Mouse (Mus musculus): ENCODE results near the gene Slc17a3.
A peak's percentile ranks its signal among the peaks of the same experiment; 100 is the strongest.

The Slc17a3 gene

DNA sequence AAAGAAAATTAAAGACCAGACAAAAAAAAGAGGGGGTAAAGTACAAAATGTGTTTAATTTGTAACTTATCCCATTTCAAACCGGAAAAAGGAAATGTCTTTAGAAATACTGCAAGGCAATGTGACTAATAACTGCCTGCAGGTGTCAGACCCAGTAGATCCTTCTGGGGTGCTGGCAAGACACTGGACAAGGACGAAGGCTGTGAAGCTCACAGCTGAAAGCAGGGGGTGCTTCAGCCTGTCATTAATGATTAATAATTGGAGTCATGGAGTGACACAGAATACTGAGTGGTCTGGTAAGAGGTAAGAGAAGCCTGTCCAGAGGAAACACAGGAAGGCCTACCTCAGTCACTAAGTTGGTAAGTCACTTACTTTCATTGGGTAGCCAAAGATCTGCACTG is at the start of gene Slc17a3:
TSS of gene Slc17a3 (plus strand) at position 127 of the 400 bp plus-strand sequence.
- DNase-seq, result peak; percentile 92

DNA sequence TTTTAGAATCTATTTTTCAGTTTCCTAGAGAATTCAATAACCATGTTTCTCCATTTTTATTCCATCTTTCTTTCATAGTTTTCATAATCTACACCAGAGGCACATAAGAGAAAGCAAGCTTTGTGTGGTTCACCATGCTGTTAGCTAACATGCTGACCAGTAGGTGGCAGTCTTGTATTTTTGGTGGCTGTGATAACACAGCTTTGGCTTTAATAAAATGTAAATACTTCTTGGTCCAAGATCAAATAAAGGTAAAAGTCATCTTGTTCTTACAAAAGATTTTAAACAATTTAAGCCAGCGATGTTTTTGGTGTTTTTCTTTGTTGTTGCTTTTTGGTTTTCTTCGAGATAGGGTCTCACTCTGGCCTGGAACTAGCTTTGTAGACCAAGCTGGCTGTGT is 46.7 kb upstream of the Slc17a3 start:
- peak; percentile 57 for DNase-seq

GRCm38 (mm10) chr13:23799405-23799804 is 39.8 kb upstream of the Slc17a3 start:
- no peak for DNase-seq

GRCm38 (mm10) chr13:23804532-23804931 is 34.7 kb upstream of the Slc17a3 start:
- DNase-seq, result no peak

DNA sequence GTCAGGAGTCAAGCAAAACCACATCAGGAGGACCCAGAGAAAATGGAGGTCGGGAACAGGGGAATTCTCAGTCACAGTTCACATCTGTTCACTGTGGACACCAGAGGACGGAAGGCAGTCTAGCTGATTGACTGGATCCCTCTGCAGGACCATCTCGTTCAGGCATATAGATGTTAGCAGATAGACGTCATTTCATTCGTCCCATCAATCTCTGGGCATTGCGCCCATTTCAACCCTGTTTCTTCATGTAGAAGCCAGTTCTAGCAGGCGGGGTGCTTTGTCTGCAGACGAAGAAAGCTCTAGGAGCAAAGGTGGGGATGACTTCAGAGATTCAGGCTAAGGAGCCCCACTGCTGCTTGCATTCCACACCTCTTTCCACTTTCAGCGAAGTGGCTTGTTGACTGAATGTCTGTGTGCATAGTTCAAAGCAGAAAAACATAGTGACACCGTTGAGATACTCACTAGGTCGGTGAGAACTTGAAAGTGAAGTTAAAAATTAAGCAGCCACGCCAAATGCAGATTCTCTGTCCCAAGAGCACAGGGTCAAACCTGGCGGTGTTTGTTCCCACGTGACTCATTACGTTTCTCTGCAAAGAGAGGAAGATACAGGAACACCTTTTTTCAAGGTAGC is 32.7 kb upstream of the Slc17a3 start, which contains the start of gene Slc17a2:
TSS of gene Slc17a2 (plus strand) at position 572 of the 631 bp plus-strand sequence.
- DNase-seq, result peak; percentile 39

GRCm38 (mm10) chr13:23816148-23816547 is 23.1 kb upstream of the Slc17a3 start:
- DNase-seq, result no peak

DNA sequence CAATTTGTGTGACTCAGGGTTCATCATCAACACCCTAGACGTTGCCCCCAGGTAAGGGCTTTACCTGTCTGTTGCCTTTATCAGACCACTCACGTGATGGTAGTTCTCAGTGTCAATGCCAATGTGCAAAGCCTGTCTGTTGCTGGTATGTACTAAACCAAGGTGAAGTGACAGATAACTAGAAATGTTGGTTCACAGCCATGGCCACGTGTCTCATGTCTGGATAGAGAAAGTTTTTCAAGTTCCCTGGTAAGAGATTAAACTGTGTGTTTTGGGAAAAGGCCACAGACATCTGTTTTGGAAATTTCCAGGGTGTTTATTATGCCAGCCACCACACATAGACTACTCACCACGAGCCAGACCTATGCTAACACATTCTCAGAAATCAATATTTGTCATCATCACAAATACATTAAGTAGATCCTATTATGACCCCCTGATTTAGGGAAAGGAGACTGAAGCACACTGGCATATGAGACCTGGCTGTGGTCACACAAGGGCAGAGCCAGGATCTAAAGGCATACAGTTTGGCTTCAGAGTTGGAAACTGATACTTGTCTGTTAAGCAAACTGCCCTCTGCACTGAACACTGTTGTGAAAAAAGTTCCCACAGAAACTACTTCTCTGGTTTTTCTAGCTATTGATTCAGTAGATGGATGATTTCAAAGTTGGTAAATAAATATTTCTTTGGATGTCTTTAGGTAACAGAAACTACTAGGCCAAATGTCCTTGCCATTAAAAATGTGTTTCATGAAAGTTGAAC is 18.9 kb upstream of the Slc17a3 start:
- DNase-seq, result no peak

DNA sequence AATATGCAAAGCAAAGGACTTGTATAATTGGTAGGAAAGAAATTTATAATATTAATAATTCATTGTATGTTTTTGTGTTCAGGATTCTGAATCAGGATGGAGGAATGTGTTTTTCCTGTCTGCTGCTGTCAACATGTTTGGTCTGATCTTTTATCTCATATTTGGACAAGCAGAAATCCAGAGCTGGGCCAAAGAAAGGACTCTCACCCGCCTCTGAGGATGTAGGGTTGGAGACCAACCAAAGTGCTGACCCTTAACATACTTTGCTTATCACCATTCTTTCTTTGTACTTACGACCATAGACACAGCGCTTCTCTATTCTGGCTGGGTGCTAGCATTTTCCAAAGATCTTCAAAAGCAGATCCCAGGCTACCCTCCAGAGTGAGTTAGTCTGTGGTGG is 17.0 kb upstream of the Slc17a3 start:
- no peak for DNase-seq

DNA sequence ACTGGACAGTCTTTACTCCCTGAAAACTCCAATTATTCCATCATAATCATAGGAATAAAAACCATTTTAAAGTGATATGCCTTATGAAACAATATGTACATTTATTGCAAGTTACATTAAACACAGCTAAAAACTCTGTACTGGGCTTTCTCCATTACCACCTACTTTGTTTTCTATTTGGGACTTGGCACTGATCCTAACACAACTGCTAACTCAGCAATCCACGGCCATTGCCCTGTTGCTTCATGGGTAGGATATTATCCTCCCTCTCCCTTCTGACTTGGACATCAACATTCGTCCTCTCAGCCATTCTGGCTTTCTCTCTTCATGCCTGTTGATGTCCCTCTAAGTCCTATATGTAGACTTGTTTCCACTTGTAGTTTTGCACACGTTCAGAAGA is 12.6 kb upstream of the Slc17a3 start:
- no peak for DNase-seq

GRCm38 (mm10) chr13:23833053-23833452 is 6.2 kb upstream of the Slc17a3 start:
- DNase-seq, result peak; percentile 72

- peak; percentile 79 for DNase-seq
Observed at GRCm38 (mm10) chr13:23834836-23835235, 4.4 kb upstream of the Slc17a3 start.

DNA sequence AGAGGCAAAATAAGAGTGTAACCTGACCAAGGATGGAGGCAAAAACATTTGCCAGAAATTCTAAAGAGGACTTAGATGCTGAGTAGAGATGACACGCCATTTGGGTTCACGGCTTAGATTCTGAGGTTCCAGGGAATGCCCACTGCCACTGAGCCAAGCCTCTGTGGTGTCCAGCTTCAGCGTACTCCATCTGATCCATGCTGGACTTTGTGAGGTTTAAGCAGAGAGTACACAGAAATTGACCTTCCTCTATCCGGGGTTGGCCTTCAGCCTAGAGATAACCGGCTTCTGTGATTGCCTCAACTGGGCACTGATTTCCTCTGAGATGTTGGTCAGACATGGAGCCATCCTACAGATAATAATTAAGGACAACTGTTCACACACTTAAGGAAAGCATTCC is 2.6 kb upstream of the Slc17a3 start:
- DNase-seq, result peak; percentile 60

- DNase-seq, result no peak
Observed at GRCm38 (mm10) chr13:23845851-23846250, 6.6 kb downstream of the Slc17a3 start.

GRCm38 (mm10) chr13:23849299-23849698 is 10.1 kb downstream of the Slc17a3 start:
- peak; percentile 1 for DNase-seq

DNA sequence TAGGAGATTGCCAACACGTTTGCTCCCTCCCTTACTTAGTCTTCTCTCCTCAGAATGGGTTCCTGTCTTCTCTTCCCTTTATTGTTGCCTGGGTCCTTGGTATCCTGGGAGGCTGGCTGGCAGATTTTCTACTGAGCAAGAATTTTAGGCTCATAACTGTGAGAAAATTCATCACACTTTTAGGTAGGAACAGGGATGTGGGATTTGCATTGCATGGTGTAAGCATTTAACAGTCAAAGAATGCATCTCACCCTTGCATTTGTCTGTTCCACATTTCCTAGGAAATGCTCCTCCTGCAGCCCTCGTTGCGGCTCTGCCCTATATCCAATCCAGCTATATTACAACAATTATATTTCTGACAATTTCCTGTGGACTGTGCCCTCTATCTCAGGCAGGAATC is 17.2 kb downstream of the Slc17a3 start:
- DNase-seq, result no peak

DNA sequence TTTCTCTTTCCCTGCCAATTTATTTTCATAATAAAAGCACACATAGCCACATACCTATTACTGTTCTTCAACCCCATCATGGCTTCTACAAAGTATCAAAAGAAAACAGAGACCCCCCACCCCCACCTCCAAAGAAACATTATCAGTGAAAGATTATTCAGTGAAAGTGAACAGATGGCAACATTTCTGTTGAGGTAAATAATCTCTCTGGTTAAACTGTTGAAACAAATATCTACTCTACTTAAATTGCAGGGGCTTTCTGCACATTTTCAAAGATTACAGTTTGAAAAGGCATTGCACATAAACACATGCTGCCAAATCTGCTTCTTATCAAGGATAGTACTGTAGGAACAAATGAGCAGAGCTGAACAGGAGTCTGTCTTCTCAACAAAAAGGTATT is 22.6 kb downstream of the Slc17a3 start:
- no peak for DNase-seq

- peak; percentile 59 for DNase-seq
Observed at GRCm38 (mm10) chr13:23864711-23865110, 25.5 kb downstream of the Slc17a3 start.

- DNase-seq, result peak; percentile 57
Observed at GRCm38 (mm10) chr13:23866086-23866710, 27.0 kb downstream of the Slc17a3 start.

GRCm38 (mm10) chr13:23867000-23867399 is 27.8 kb downstream of the Slc17a3 start:
- DNase-seq, result peak; percentile 90

- peak; percentile 72 for DNase-seq
Observed at GRCm38 (mm10) chr13:23867405-23867804, 28.2 kb downstream of the Slc17a3 start, which contains the start of gene Slc17a1. Slc17a1 (plus strand) TSS chr13:23867750.

- DNase-seq, result peak; percentile 91
Observed at GRCm38 (mm10) chr13:23868790-23869533, 29.7 kb downstream of the Slc17a3 start.

- peak; percentile 86 for DNase-seq
Observed at GRCm38 (mm10) chr13:23869996-23870395, 30.8 kb downstream of the Slc17a3 start.

DNA sequence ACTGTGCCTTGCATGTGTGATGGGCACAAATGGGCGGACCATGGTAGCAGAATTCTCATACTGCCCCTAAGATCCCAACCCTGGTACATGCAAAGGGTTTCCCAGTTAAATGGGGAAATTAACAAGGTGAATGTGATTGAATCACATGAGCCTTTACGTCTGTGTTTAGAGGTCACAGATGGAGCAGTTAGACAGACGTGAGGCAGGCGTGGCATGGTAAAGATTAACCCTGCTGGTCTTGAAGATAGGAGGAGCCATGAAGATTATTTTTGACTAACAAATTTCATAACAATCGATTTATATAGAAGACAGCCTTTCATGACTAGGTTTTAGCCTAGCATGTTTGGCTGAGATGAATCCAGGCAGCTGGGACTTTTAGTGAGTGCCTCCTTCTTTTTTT is 33.9 kb downstream of the Slc17a3 start:
- peak; percentile 74 for DNase-seq

Measured in kidney, adult 9 months (tissue).